Mouse (Mus musculus): ENCODE results near the gene Sco1. TPM values are rescaled to one million over a fixed set of nuclear protein-coding genes. Genes with fewer than 3 reads are reported as not detected.
A peak's percentile ranks its signal among the peaks of the same experiment; 100 is the strongest.

Sco1 gene
- polyA plus RNA-seq, 1 experiment: 3.5 TPM

DNA sequence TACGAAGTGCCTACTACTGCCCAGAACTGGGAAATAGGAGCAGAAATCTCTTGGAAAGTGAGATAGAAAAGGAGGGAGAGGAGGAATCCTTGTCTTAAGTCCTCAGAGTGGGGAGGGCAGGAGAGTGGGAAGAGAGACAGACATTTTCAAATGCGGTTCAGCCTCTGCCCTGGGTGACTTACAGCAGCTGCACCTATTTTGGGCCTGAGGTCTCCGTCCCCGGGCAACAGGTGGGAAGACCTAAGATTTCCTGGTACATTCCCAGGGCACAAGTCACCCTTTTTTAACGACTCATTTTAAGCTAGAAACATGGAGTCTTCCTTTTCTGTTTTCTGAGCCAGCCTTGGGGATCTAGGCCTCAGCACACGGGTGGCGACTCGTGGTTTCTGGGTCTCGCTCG is 54.5 kb downstream of the Sco1 start:
- H3K4me3 ChIP-seq (replicated peaks; ENCODE audit: extremely low read depth, low read depth, low read length): no peak overlapping the region
- 87% methylated on average over 10 of the region's 10 CpGs for WGBS
- no peak for DNase-seq
- TF ChIP-seq POLR2A (IDR thresholded peaks at IDR 0.05; ENCODE audit: borderline replicate concordance, extremely low read depth, low read depth, low read length): no peak
- TF ChIP-seq CTCF (IDR thresholded peaks at IDR 0.05; ENCODE audit: insufficient read depth, low read length): no peak
- H3K4me1 ChIP-seq (ENCODE audit: control insufficient read depth, insufficient read depth, low read length): no peaks in the 10 kb centered on the region

DNA sequence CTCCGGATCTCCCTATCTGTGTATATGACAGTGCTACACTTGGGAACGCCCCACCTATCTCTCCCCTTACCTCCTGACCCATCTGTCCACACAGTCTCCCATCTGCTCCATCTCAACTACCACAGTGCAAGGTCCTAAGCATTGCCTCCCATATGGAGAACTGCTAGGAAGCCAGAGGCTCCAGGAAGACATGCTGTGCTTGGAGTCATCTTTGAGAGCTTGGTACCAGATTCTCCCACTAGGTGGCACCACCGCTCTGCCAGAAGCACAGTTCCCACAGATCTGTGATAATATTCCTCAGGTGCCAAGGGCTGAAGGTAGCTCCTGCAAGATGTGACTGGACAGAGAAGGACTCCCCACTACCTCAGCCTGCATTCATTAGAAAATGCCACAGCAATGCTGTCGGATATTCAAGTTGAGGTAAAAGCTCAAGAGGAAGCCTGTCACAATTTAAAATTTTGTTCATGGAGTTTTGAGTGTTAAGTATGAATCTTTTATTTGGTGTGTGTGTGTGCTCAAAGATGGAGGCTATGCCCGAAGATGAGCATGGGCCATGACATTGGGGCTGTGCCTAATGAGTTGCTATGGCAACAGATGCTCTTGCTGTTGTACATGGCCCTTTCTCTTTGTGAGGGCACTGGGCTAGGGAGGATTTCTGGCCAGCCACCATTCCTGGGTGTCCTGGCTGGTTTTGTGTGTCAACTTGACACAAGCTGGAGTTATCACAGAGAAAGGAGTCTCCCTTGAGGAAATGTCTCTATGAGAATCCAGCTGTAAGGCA is 57.9 kb downstream of the Sco1 start:
- peak; percentile 62 for DNase-seq
- no peaks in the 10 kb centered on the region for H3K4me1 ChIP-seq (ENCODE audit: control insufficient read depth, insufficient read depth, low read length)
- 34% methylated on average over 5 of the region's 5 CpGs for WGBS
- TF ChIP-seq CTCF (IDR thresholded peaks at IDR 0.05; ENCODE audit: insufficient read depth, low read length) (peak; percentile 89), POLR2A (IDR thresholded peaks at IDR 0.05; ENCODE audit: borderline replicate concordance, extremely low read depth, low read depth, low read length) (no peak)
- H3K4me3 ChIP-seq (replicated peaks; ENCODE audit: extremely low read depth, low read depth, low read length): no peak overlapping the region

DNA sequence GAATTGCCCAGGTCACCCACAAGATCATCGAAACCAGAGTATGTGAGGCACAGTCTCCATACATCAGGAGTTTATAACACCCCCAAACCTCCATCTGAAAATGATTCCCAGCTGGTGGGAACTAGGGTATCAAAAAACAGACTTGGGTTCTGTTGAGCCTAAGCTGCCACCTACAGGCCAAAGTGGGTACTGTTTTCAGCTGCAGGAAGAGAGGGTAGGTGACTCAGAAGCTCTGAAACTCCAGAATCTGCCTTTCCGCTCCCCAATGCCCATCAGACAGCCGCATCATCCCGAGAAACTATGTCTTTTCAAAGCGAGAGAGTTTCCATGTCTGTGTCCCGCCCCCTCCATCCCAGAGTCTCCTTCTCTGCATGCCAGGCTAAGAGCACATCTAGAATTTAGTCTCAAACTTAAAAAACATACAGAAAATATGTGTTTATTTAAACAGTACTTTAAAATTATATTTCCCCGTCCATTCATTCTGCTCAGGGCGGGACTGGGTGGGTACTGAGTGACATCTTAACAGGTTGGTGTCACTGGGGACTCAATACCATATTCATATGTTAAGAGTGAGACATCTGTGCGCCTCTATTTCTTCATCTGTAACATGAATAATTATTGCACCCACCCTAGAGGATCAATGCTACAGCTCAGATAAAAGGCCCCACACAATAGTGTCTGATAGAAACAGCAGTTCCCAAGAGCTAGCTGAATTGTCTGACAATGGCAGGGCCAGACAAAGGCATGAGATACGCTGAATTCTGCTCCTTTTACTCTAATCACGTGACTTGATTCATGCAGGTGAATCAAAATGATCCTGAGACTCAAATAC is 59.8 kb downstream of the Sco1 start:
- DNase-seq: peak; percentile 59
- Histone ChIP-seq H3K4me1 (ENCODE audit: control insufficient read depth, insufficient read depth, low read length) (no peaks in the 10 kb centered on the region), H3K4me3 (replicated peaks; ENCODE audit: extremely low read depth, low read depth, low read length) (no peak overlapping the region)
- 30% methylated on average over 11 of the region's 11 CpGs for WGBS
- peak; percentile 52; the same call in 1 of the 2 replicates for TF ChIP-seq CTCF (IDR thresholded peaks at IDR 0.05; ENCODE audit: insufficient read depth, low read length)
- TF ChIP-seq POLR2A (IDR thresholded peaks at IDR 0.05; ENCODE audit: borderline replicate concordance, extremely low read depth, low read depth, low read length): no peak

DNA sequence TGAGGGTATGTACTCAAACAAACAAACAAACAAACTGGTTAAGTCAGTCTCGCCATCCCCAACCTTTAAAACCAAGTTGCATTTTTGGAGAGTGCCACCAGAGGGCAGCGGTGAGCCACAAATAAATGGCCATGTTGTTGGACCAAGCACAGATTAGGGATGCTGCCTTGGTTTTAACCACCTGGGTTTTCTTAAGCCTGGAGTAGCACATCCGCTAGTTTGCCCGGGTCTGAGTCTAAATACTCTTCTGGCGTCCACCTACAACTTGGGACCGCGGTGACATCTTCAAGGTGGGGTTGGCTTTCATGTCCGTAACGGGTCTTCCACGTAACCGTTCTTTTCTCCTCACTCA is 60.4 kb downstream of the Sco1 start:
- no peak overlapping the region for H3K4me3 ChIP-seq (replicated peaks; ENCODE audit: extremely low read depth, low read depth, low read length)
- no peaks in the 10 kb centered on the region for H3K4me1 ChIP-seq (ENCODE audit: control insufficient read depth, insufficient read depth, low read length)
- WGBS: 44% methylated on average over 11 of the region's 11 CpGs
- TF ChIP-seq POLR2A (IDR thresholded peaks at IDR 0.05; ENCODE audit: borderline replicate concordance, extremely low read depth, low read depth, low read length): no peak
- TF ChIP-seq CTCF (IDR thresholded peaks at IDR 0.05; ENCODE audit: insufficient read depth, low read length): peak; percentile 81
- peak; percentile 59 for DNase-seq

DNA sequence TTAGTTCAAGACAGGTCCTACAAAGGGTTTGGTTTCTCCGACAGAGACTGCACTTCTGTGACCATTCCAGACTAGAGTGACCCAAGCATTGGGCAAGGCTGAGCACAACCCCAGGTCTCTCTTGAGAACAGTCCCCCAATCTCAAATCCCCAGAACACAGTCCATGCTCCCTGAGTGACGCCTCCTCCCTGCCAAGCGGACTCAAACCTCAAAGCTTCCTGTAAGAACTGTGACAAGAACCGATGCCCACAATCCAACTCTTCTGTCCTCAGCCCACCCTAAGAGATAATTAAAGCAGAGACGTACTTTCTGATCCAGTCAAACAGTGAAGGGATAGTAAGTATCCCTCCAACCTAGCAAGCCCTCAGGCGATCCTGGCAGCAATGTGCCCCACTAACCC is 60.9 kb downstream of the Sco1 start:
- no peak for TF ChIP-seq CTCF (IDR thresholded peaks at IDR 0.05; ENCODE audit: insufficient read depth, low read length)
- TF ChIP-seq POLR2A (IDR thresholded peaks at IDR 0.05; ENCODE audit: borderline replicate concordance, extremely low read depth, low read depth, low read length): no peak
- Histone ChIP-seq H3K4me1 (ENCODE audit: control insufficient read depth, insufficient read depth, low read length) (no peaks in the 10 kb centered on the region), H3K4me3 (replicated peaks; ENCODE audit: extremely low read depth, low read depth, low read length) (no peak overlapping the region)
- DNase-seq: no peak
- 85% methylated on average over 6 of the region's 6 CpGs for WGBS

DNA sequence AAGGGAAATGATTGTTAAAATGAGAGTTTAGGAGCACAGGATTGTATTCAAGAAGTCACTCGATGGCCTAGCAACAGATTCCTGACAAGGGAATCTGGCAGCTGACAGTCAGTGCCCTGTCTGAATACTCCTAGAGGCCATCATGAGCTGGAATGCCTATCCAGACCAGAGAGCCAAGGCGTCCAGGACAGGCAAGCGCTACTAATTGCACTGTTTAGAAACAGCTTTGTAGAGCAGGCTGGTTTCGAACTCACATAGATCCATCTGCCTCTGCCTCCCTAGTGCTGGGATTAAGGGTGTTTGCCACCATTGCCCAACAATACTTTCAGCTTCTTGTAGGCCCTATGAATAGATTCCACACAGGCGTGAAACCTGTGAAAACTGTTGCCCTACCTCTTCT is 61.8 kb downstream of the Sco1 start:
- 92% methylated on average over 5 of the region's 5 CpGs for WGBS
- no peak overlapping the region for H3K4me3 ChIP-seq (replicated peaks; ENCODE audit: extremely low read depth, low read depth, low read length)
- no peaks in the 10 kb centered on the region for H3K4me1 ChIP-seq (ENCODE audit: control insufficient read depth, insufficient read depth, low read length)
- no peak for DNase-seq
- TF ChIP-seq POLR2A (IDR thresholded peaks at IDR 0.05; ENCODE audit: borderline replicate concordance, extremely low read depth, low read depth, low read length): no peak
- TF ChIP-seq CTCF (IDR thresholded peaks at IDR 0.05; ENCODE audit: insufficient read depth, low read length): no peak

DNA sequence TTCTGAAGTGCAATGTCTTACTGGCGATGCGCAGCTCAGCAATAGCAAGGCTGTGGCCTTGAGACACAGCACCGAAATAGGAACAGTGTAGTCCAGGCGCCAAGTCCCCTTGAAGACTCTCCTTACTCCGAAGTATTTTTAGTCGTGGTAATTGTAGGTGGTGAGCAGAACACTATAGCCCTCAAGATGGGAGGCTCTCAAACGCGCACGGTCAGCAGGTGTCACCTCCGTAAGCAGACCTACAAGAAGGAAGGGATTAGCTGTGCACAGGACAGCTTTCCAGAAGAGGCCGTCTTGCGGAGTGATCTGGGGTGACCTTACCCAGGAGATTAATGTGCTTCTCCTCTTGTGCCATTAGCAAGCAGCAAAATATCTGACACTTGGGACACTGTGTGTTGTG is 62.4 kb downstream of the Sco1 start:
- TF ChIP-seq CTCF (IDR thresholded peaks at IDR 0.05; ENCODE audit: insufficient read depth, low read length) (no peak), POLR2A (IDR thresholded peaks at IDR 0.05; ENCODE audit: borderline replicate concordance, extremely low read depth, low read depth, low read length) (no peak)
- 82% methylated on average over 12 of the region's 12 CpGs for WGBS
- DNase-seq: no peak

More for the DNA sequence above, 62.4 kb downstream of the Sco1 start:
- H3K4me1 ChIP-seq (ENCODE audit: control insufficient read depth, insufficient read depth, low read length): no peaks in the 10 kb centered on the region
- H3K4me3 ChIP-seq (replicated peaks; ENCODE audit: extremely low read depth, low read depth, low read length): no peak overlapping the region

Other genes with a start within 250 kb of the Sco1 start
- gene Pirt, start 140.7 kb upstream of the Sco1 start, polyA plus RNA-seq (2012; rRNA removed): 0.07 and 0.10 TPM in 2 replicates
- gene Tmem238l, start 96.0 kb upstream of the Sco1 start, polyA plus RNA-seq (2012; rRNA removed): 0.14 and 0.27 TPM in 2 replicates
- gene Tmem220, start 27.5 kb upstream of the Sco1 start, polyA plus RNA-seq (2012; rRNA removed): 3.1 and 5.8 TPM in 2 replicates
- gene Adprm, start 76 bp upstream of the Sco1 start, polyA plus RNA-seq (2012; rRNA removed): 10.2 and 16.6 TPM in 2 replicates
- gene Myh3, start 25.6 kb downstream of the Sco1 start, polyA plus RNA-seq (2012; rRNA removed): 0.08 TPM in 1 of 2 replicates, not detected in the other
- gene Myh2, start 118.4 kb downstream of the Sco1 start, polyA plus RNA-seq (2012; rRNA removed): 1.2 TPM in 1 of 2 replicates, not detected in the other
- 0.02 and 51.3 TPM in 2 replicates for gene Myh1, start 147.4 kb downstream of the Sco1 start, polyA plus RNA-seq (2012; rRNA removed)
- gene Myh4, start 185.4 kb downstream of the Sco1 start, polyA plus RNA-seq (2012; rRNA removed): 1.8 TPM in 1 of 2 replicates, not detected in the other
- 41.6 TPM in 1 of 2 replicates, not detected in the other for gene Myh8, start 224.5 kb downstream of the Sco1 start, polyA plus RNA-seq (2012; rRNA removed)